Mouse (Mus musculus): ENCODE measurements at regions not wholly inside any gene's neighbourhood (a gene's known extent, or its start where the extent isn't known, plus 50 kb on each side); places are given as distances from the start of the nearest gene placed in this dataset.

GRCm38 (mm10) chr1:83587258-83587657 is 179.3 kb upstream of the Sphkap start:
- Histone ChIP-seq H3K27me3 (no peaks in the 10 kb centered on the region), H3K27ac (replicated peaks) (no peak overlapping the region), H3K4me1 (replicated peaks) (no peaks in the 10 kb centered on the region), H3K4me2 (no peak overlapping the region), H3K4me3 (no peak overlapping the region), H3K9ac (no peak overlapping the region), H3K36me3 (no peaks in the 10 kb centered on the region), H3K9me3 (no peaks in the 10 kb centered on the region)
- WGBS: 91% methylated on average over 1 of the region's 1 CpGs
- ATAC-seq (ENCODE audit: low FRiP score, low read depth): no peak

- H3K27me3 ChIP-seq: no peaks in the 10 kb centered on the region
- 87% methylated on average over 4 of the region's 4 CpGs for WGBS
- ATAC-seq (ENCODE audit: low FRiP score, low read depth): no peak
Measured at GRCm38 (mm10) chr1:83583041-83583440, 175.0 kb upstream of the Sphkap start.

GRCm38 (mm10) chr1:83569991-83570390 is 162.0 kb upstream of the Sphkap start:
- no peaks in the 10 kb centered on the region for H3K4me1 ChIP-seq (replicated peaks)
- H3K27me3 ChIP-seq: no peaks in the 10 kb centered on the region
- 84% methylated on average over 5 of the region's 5 CpGs for WGBS
- H3K9ac ChIP-seq: no peak overlapping the region
- no peak overlapping the region for H3K4me2 ChIP-seq
- no peak for ATAC-seq (ENCODE audit: low FRiP score, low read depth)
- no peak overlapping the region for H3K27ac ChIP-seq (replicated peaks)
- no peak overlapping the region for H3K4me3 ChIP-seq
- no peaks in the 10 kb centered on the region for H3K36me3 ChIP-seq
- no peaks in the 10 kb centered on the region for H3K9me3 ChIP-seq

More at GRCm38 (mm10) chr1:83583041-83583440, 175.0 kb upstream of the Sphkap start:
- no peaks in the 10 kb centered on the region for H3K9me3 ChIP-seq
- H3K4me3 ChIP-seq: no peak overlapping the region
- no peak overlapping the region for H3K27ac ChIP-seq (replicated peaks)
- no peaks in the 10 kb centered on the region for H3K36me3 ChIP-seq
- H3K9ac ChIP-seq: no peak overlapping the region
- H3K4me1 ChIP-seq (replicated peaks): no peaks in the 10 kb centered on the region
- H3K4me2 ChIP-seq: no peak overlapping the region

- no peaks in the 10 kb centered on the region for H3K4me1 ChIP-seq (replicated peaks)
- H3K36me3 ChIP-seq: no peaks in the 10 kb centered on the region
- no peak overlapping the region for H3K4me3 ChIP-seq
- 67% methylated on average over 1 of the region's 1 CpGs for WGBS
- no peak overlapping the region for H3K4me2 ChIP-seq
- no peaks in the 10 kb centered on the region for H3K9me3 ChIP-seq
- no peak overlapping the region for H3K9ac ChIP-seq
- no peak overlapping the region for H3K27ac ChIP-seq (replicated peaks)
- ATAC-seq (ENCODE audit: low FRiP score, low read depth): no peak
- H3K27me3 ChIP-seq: no peaks in the 10 kb centered on the region
Measured at GRCm38 (mm10) chr1:83568746-83569145, 160.7 kb upstream of the Sphkap start.

GRCm38 (mm10) chr1:83551617-83552016 is 143.6 kb upstream of the Sphkap start:
- no peaks in the 10 kb centered on the region for H3K27me3 ChIP-seq
- no peaks in the 10 kb centered on the region for H3K36me3 ChIP-seq
- no peak overlapping the region for H3K4me3 ChIP-seq
- no peak overlapping the region for H3K4me2 ChIP-seq
- no peaks in the 10 kb centered on the region for H3K9me3 ChIP-seq
- no peak overlapping the region for H3K27ac ChIP-seq (replicated peaks)
- H3K9ac ChIP-seq: no peak overlapping the region
- ATAC-seq (ENCODE audit: low FRiP score, low read depth): no peak
- H3K4me1 ChIP-seq (replicated peaks): no peaks in the 10 kb centered on the region

GRCm38 (mm10) chr1:83535461-83535860 is 127.5 kb upstream of the Sphkap start:
- Histone ChIP-seq H3K27ac (replicated peaks) (no peak overlapping the region), H3K36me3 (no peaks in the 10 kb centered on the region), H3K9ac (no peak overlapping the region), H3K9me3 (no peaks in the 10 kb centered on the region), H3K27me3 (no peaks in the 10 kb centered on the region), H3K4me1 (replicated peaks) (no peaks in the 10 kb centered on the region), H3K4me2 (no peak overlapping the region), H3K4me3 (no peak overlapping the region)
- no peak for ATAC-seq (ENCODE audit: low FRiP score, low read depth)

GRCm38 (mm10) chr1:83527803-83528202 is 119.8 kb upstream of the Sphkap start:
- H3K9ac ChIP-seq: no peak overlapping the region
- WGBS: 76% methylated on average over 1 of the region's 1 CpGs
- no peaks in the 10 kb centered on the region for H3K27me3 ChIP-seq
- H3K4me3 ChIP-seq: no peak overlapping the region
- no peak overlapping the region for H3K27ac ChIP-seq (replicated peaks)
- ATAC-seq (ENCODE audit: low FRiP score, low read depth): no peak
- H3K36me3 ChIP-seq: no peaks in the 10 kb centered on the region
- no peaks in the 10 kb centered on the region for H3K4me1 ChIP-seq (replicated peaks)
- H3K9me3 ChIP-seq: peaks cover 6% of the 10 kb centered on the region; the same call in 1 of the 2 replicates
- no peak overlapping the region for H3K4me2 ChIP-seq

- 81% methylated on average over 5 of the region's 5 CpGs for WGBS
- no peak overlapping the region for H3K4me2 ChIP-seq
- H3K4me3 ChIP-seq: no peak overlapping the region
- H3K9me3 ChIP-seq: no peaks in the 10 kb centered on the region
- no peak for ATAC-seq (ENCODE audit: low FRiP score, low read depth)
- no peaks in the 10 kb centered on the region for H3K27me3 ChIP-seq
- no peak overlapping the region for H3K27ac ChIP-seq (replicated peaks)
- H3K4me1 ChIP-seq (replicated peaks): no peaks in the 10 kb centered on the region
- no peaks in the 10 kb centered on the region for H3K36me3 ChIP-seq
- no peak overlapping the region for H3K9ac ChIP-seq
Measured at GRCm38 (mm10) chr1:83509356-83509755, 101.4 kb upstream of the Sphkap start.

- Histone ChIP-seq H3K9ac (no peak overlapping the region), H3K27ac (replicated peaks) (no peak overlapping the region), H3K4me2 (no peak overlapping the region), H3K36me3 (no peaks in the 10 kb centered on the region), H3K4me3 (no peak overlapping the region), H3K27me3 (no peaks in the 10 kb centered on the region), H3K9me3 (no peaks in the 10 kb centered on the region), H3K4me1 (replicated peaks) (no peaks in the 10 kb centered on the region)
- WGBS: 55% methylated on average over 2 of the region's 2 CpGs
- ATAC-seq (ENCODE audit: low FRiP score, low read depth): no peak
Measured at GRCm38 (mm10) chr1:83505386-83505785, 97.4 kb upstream of the Sphkap start.

- 90% methylated on average over 2 of the region's 2 CpGs for WGBS
- H3K9me3 ChIP-seq: no peaks in the 10 kb centered on the region
- no peaks in the 10 kb centered on the region for H3K36me3 ChIP-seq
- no peak overlapping the region for H3K4me3 ChIP-seq
- no peak overlapping the region for H3K4me2 ChIP-seq
- H3K27me3 ChIP-seq: no peaks in the 10 kb centered on the region
- no peak overlapping the region for H3K27ac ChIP-seq (replicated peaks)
- H3K9ac ChIP-seq: no peak overlapping the region
- no peaks in the 10 kb centered on the region for H3K4me1 ChIP-seq (replicated peaks)
- ATAC-seq (ENCODE audit: low FRiP score, low read depth): no peak
Measured at GRCm38 (mm10) chr1:83496888-83497287, 88.9 kb upstream of the Sphkap start.

- no peaks in the 10 kb centered on the region for H3K27me3 ChIP-seq
- no peaks in the 10 kb centered on the region for H3K36me3 ChIP-seq
- whole genome bisulfite sequencing: 54% methylated on average over 2 of the region's 2 CpGs
- H3K4me3 ChIP-seq: no peak overlapping the region
- no peak overlapping the region for H3K4me2 ChIP-seq
- H3K4me1 ChIP-seq (replicated peaks): no peaks in the 10 kb centered on the region
- no peak for ATAC-seq (ENCODE audit: low FRiP score, low read depth)
- no peak overlapping the region for H3K27ac ChIP-seq (replicated peaks)
- no peak overlapping the region for H3K9ac ChIP-seq
- H3K9me3 ChIP-seq: no peaks in the 10 kb centered on the region
Measured at GRCm38 (mm10) chr1:83496380-83496779, 88.4 kb upstream of the Sphkap start.

GRCm38 (mm10) chr1:83495022-83495421 is 87.0 kb upstream of the Sphkap start:
- WGBS: 85% methylated on average over 4 of the region's 4 CpGs
- Histone ChIP-seq H3K4me1 (replicated peaks) (no peaks in the 10 kb centered on the region), H3K4me3 (no peak overlapping the region), H3K27ac (replicated peaks) (no peak overlapping the region), H3K36me3 (no peaks in the 10 kb centered on the region), H3K9ac (no peak overlapping the region), H3K9me3 (no peaks in the 10 kb centered on the region), H3K27me3 (no peaks in the 10 kb centered on the region), H3K4me2 (no peak overlapping the region)
- ATAC-seq (ENCODE audit: low FRiP score, low read depth): no peak

GRCm38 (mm10) chr1:83479111-83479510 is 71.1 kb upstream of the Sphkap start:
- 66% methylated on average over 2 of the region's 2 CpGs for WGBS
- no peak overlapping the region for H3K4me3 ChIP-seq
- H3K4me1 ChIP-seq (replicated peaks): no peaks in the 10 kb centered on the region
- ATAC-seq (ENCODE audit: low FRiP score, low read depth): no peak
- H3K4me2 ChIP-seq: no peak overlapping the region
- no peak overlapping the region for H3K27ac ChIP-seq (replicated peaks)
- no peaks in the 10 kb centered on the region for H3K9me3 ChIP-seq
- no peak overlapping the region for H3K9ac ChIP-seq
- no peaks in the 10 kb centered on the region for H3K36me3 ChIP-seq
- H3K27me3 ChIP-seq: no peaks in the 10 kb centered on the region
